Mouse (Mus musculus): ENCODE results near the gene Prss3. TPM values are rescaled to one million over a fixed set of nuclear protein-coding genes. Genes with fewer than 3 reads are reported as not detected.
"Not testable (repeated sequence)": the region's sequence is repeated elsewhere in the genome, so short reads cannot be mapped to it uniquely, and the experiment has no call there.

The Prss3 gene
- polyA plus RNA-seq (2015; fragmentation: Nextera tagmentation; extraction: Ambion mirVana) = not detected in 2 replicates

GRCm38 (mm10) chr6:41377578-41377977 lies at the start of gene Prss3:
Prss3 (minus strand) TSS chr6:41377678.
- not testable (repeated sequence) for H3K9ac ChIP-seq (ENCODE audit: low read depth, low read length); H3K9me3 ChIP-seq (ENCODE audit: control insufficient read depth, low read length); H3K27me3 ChIP-seq (replicated peaks; ENCODE audit: control insufficient read depth, insufficient read depth, low read length); H3K36me3 ChIP-seq (ENCODE audit: control insufficient read depth, insufficient read depth, low read length); ATAC-seq; H3K4me3 ChIP-seq (ENCODE audit: low read length); H3K4me2 ChIP-seq (ENCODE audit: low read length); H3K27ac ChIP-seq (ENCODE audit: low read depth, low read length); H3K4me1 ChIP-seq (ENCODE audit: control insufficient read depth, insufficient read depth, low read depth, low read length)

- H3K9me3 ChIP-seq (ENCODE audit: control insufficient read depth, low read length); H3K36me3 ChIP-seq (ENCODE audit: control insufficient read depth, insufficient read depth, low read length); H3K27ac ChIP-seq (ENCODE audit: low read depth, low read length); H3K4me2 ChIP-seq (ENCODE audit: low read length); H3K4me3 ChIP-seq (ENCODE audit: low read length); H3K27me3 ChIP-seq (replicated peaks; ENCODE audit: control insufficient read depth, insufficient read depth, low read length); H3K4me1 ChIP-seq (ENCODE audit: control insufficient read depth, insufficient read depth, low read depth, low read length); H3K9ac ChIP-seq (ENCODE audit: low read depth, low read length); ATAC-seq: not testable (repeated sequence)
Measured at GRCm38 (mm10) chr6:41392056-41392455, 14.6 kb upstream of the Prss3 start, which contains the start of gene Gm5771. Gm5771 (plus strand) TSS chr6:41392356.

- ATAC-seq; H3K4me2 ChIP-seq (ENCODE audit: low read length); H3K27ac ChIP-seq (ENCODE audit: low read depth, low read length); H3K27me3 ChIP-seq (replicated peaks; ENCODE audit: control insufficient read depth, insufficient read depth, low read length); H3K9ac ChIP-seq (ENCODE audit: low read depth, low read length); H3K36me3 ChIP-seq (ENCODE audit: control insufficient read depth, insufficient read depth, low read length); H3K4me1 ChIP-seq (ENCODE audit: control insufficient read depth, insufficient read depth, low read depth, low read length); H3K9me3 ChIP-seq (ENCODE audit: control insufficient read depth, low read length); H3K4me3 ChIP-seq (ENCODE audit: low read length): not testable (repeated sequence)
- 68% methylated on average over 1 of the region's 1 CpGs for WGBS
Measured at GRCm38 (mm10) chr6:41391640-41392039, 14.2 kb upstream of the Prss3 start.

- Histone ChIP-seq H3K9me3 (ENCODE audit: control insufficient read depth, low read length) (no peaks in the 10 kb centered on the region), H3K36me3 (ENCODE audit: control insufficient read depth, insufficient read depth, low read length) (no peaks in the 10 kb centered on the region), H3K4me2 (ENCODE audit: low read length) (no peak overlapping the region), H3K9ac (ENCODE audit: low read depth, low read length) (no peak overlapping the region), H3K27ac (ENCODE audit: low read depth, low read length) (no peak overlapping the region), H3K27me3 (replicated peaks; ENCODE audit: control insufficient read depth, insufficient read depth, low read length) (no peaks in the 10 kb centered on the region), H3K4me3 (ENCODE audit: low read length) (no peak overlapping the region), H3K4me1 (ENCODE audit: control insufficient read depth, insufficient read depth, low read depth, low read length) (no peaks in the 10 kb centered on the region)
- 78% methylated on average over 2 of the region's 2 CpGs for WGBS
- ATAC-seq = no peak
Measured at GRCm38 (mm10) chr6:41386781-41387180, 9.3 kb upstream of the Prss3 start.

- not testable (repeated sequence) for H3K9me3 ChIP-seq (ENCODE audit: control insufficient read depth, low read length); H3K27me3 ChIP-seq (replicated peaks; ENCODE audit: control insufficient read depth, insufficient read depth, low read length); H3K27ac ChIP-seq (ENCODE audit: low read depth, low read length); H3K9ac ChIP-seq (ENCODE audit: low read depth, low read length); H3K4me2 ChIP-seq (ENCODE audit: low read length); H3K36me3 ChIP-seq (ENCODE audit: control insufficient read depth, insufficient read depth, low read length); H3K4me1 ChIP-seq (ENCODE audit: control insufficient read depth, insufficient read depth, low read depth, low read length); H3K4me3 ChIP-seq (ENCODE audit: low read length); ATAC-seq
- WGBS = 93% methylated on average over 2 of the region's 2 CpGs
Measured at GRCm38 (mm10) chr6:41373772-41374171, 3.7 kb downstream of the Prss3 start.

- H3K4me1 ChIP-seq (ENCODE audit: control insufficient read depth, insufficient read depth, low read depth, low read length) = no peaks in the 10 kb centered on the region
- WGBS = 84% methylated on average over 2 of the region's 2 CpGs
- ATAC-seq = no peak
Measured at GRCm38 (mm10) chr6:41353932-41354331, 23.5 kb downstream of the Prss3 start, which contains the start of gene Try10. Try10 (plus strand) TSS chr6:41354105.

More at GRCm38 (mm10) chr6:41353932-41354331, 23.5 kb downstream of the Prss3 start, which contains the start of gene Try10:
- Histone ChIP-seq H3K4me2 (ENCODE audit: low read length) (no peak within 1 kb of the TSS), H3K27me3 (replicated peaks; ENCODE audit: control insufficient read depth, insufficient read depth, low read length) (no peaks in the 10 kb centered on the region), H3K27ac (ENCODE audit: low read depth, low read length) (no peak within 1 kb of the TSS), H3K4me3 (ENCODE audit: low read length) (no peak within 1 kb of the TSS), H3K36me3 (ENCODE audit: control insufficient read depth, insufficient read depth, low read length) (no peaks in the 10 kb centered on the region), H3K9ac (ENCODE audit: low read depth, low read length) (no peak within 1 kb of the TSS), H3K9me3 (ENCODE audit: control insufficient read depth, low read length) (no peaks in the 10 kb centered on the region)

Other genes starting within 250 kb of the Prss3 start
- not detected in 2 replicates for gene Try4, start 75.4 kb downstream of the Prss3 start, polyA plus RNA-seq (2015; fragmentation: Nextera tagmentation; extraction: Ambion mirVana)
- gene Try5, start 60.8 kb downstream of the Prss3 start, polyA plus RNA-seq (2015; fragmentation: Nextera tagmentation; extraction: Ambion mirVana) = 0.20 and 0.40 TPM in 2 replicates
- gene Try10, start 23.6 kb downstream of the Prss3 start, polyA plus RNA-seq (2015; fragmentation: Nextera tagmentation; extraction: Ambion mirVana) = not detected in 2 replicates
- not detected in 2 replicates for gene Gm5771, start 14.7 kb upstream of the Prss3 start, polyA plus RNA-seq (2015; fragmentation: Nextera tagmentation; extraction: Ambion mirVana)
- not detected in 2 replicates for gene Gm10334, start 68.5 kb upstream of the Prss3 start, polyA plus RNA-seq (2015; fragmentation: Nextera tagmentation; extraction: Ambion mirVana)
- gene Prss1, start 81.3 kb upstream of the Prss3 start, polyA plus RNA-seq (2015; fragmentation: Nextera tagmentation; extraction: Ambion mirVana) = not detected in 2 replicates
- not detected in 2 replicates for gene Prss2, start 144.1 kb upstream of the Prss3 start, polyA plus RNA-seq (2015; fragmentation: Nextera tagmentation; extraction: Ambion mirVana)
- gene Ephb6, start 227.8 kb upstream of the Prss3 start, polyA plus RNA-seq (2015; fragmentation: Nextera tagmentation; extraction: Ambion mirVana) = 39.4 and 46.6 TPM in 2 replicates